Mouse (Mus musculus) kidney, postnatal 0 days (tissue): ENCODE measurements around the gene Cdkal1. TPM values are rescaled to one million over a fixed set of nuclear protein-coding genes. Genes with fewer than 3 reads are reported as not detected.

Experiments used
- ATAC-seq: fragments of 200-750 bp; cut with Nextera tagmentation; replicated peaks from 2 replicates; pipeline ENCODE4 v1.8.0; 2017; ENCODE audit warnings: low read depth, moderate number of reproducible peaks, moderate TSS enrichment, moderate library complexity; ENCODE audit not compliant: low FRiP score
- DNase-seq: peaks from one replicate; pipeline ENCODE4 v3.0.0-alpha.2; 2016; ENCODE audit warnings: low spot score
- H3K27ac ChIP-seq: fragments of 300-500 bp; sonication (generic); 2 replicates; pipeline ENCODE4 v1.5.1; 2014; ENCODE audit warnings: mild to moderate bottlenecking
- H3K27me3 ChIP-seq: fragments of 300-500 bp; sonication (generic); 2 replicates; pipeline ENCODE4 v1.6.1; 2014; ENCODE audit warnings: low read length, mixed read lengths; ENCODE audit not compliant: insufficient read depth
- H3K36me3 ChIP-seq: fragments of 300-500 bp; sonication (generic); 2 replicates; pipeline ENCODE4 v1.6.1; 2014; ENCODE audit warnings: low read length, mixed read lengths; ENCODE audit not compliant: insufficient read depth
- H3K4me1 ChIP-seq: fragments of 300-500 bp; sonication (generic); replicated peaks from 2 replicates; pipeline ENCODE4 v1.6.1; 2014; ENCODE audit warnings: antibody characterized with exemption, low read length, mixed read lengths; ENCODE audit not compliant: insufficient read depth
- H3K4me2 ChIP-seq: fragments of 300-500 bp; sonication (generic); 2 replicates; pipeline ENCODE4 v1.6.1; 2014; ENCODE audit warnings: mild to moderate bottlenecking, low read length, moderate library complexity, mixed read lengths
- H3K4me3 ChIP-seq: fragments of 300-500 bp; sonication (generic); replicated peaks from 2 replicates; pipeline ENCODE4 v1.5.1; 2014; ENCODE audit warnings: low read depth, low read length
- H3K9ac ChIP-seq: fragments of 300-500 bp; sonication (generic); 2 replicates; pipeline ENCODE4 v1.6.1; 2014; ENCODE audit warnings: low read depth, low read length
- H3K9me3 ChIP-seq: fragments of 300-500 bp; sonication (generic); replicated peaks from 2 replicates; pipeline ENCODE4 v1.6.1; 2016; ENCODE audit warnings: low read length, inconsistent platforms, mixed read lengths
- CTCF ChIP-seq: IDR thresholded peaks from 2 replicates; pipeline ENCODE4 v1.5.1; 2016; ENCODE audit warnings: antibody characterized with exemption, low read depth, mild to moderate bottlenecking, moderate library complexity
- WGBS: fragments of 180-500 bp; shearing (Covaris S2); extraction: QIAGEN DNeasy Blood & Tissue Kit; methylation state at CpG from one replicate; pipeline ENCODE4 v1.1.7; 2014; 5-methylcytosine and 5-hydroxymethylcytosine counted together
- polyA plus RNA-seq: library from polyadenylated mRNA; unstranded; fragments of >200 nt; fragmentation: Nextera tagmentation; extraction: Ambion mirVana; gene quantifications from 2 replicates; pipeline ENCODE4 v1.2.1, GENCODE M21; 2015

Gene Cdkal1
- polyA plus RNA-seq, 1 experiment from 2014 or later: 30.1 TPM

DNA sequence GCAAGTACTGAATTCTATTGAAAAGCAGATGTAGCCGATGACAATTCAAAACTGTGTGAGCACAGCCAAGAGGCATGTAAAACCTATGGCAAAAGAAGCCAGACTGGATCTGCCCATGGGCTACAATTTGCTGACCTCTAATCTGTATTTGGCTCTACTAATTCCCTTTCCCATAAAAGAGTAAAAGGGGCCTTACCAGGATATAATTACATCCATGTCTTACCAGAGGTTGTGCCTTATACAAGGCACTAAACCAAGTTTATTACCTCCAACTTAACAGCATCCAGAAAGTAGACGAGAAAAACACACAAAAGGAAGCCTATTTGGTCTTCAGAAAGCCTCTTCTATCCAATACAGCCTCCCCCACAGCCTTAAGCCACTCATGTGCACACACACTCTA lies 213.2 kb downstream of the Cdkal1 start:
- TF ChIP-seq CTCF: no peak
- Histone ChIP-seq H3K9ac (no peak overlapping the region), H3K36me3 (no peaks in the 10 kb centered on the region), H3K27ac (no peak overlapping the region), H3K4me2 (no peak overlapping the region), H3K9me3 (no peaks in the 10 kb centered on the region), H3K27me3 (no peaks in the 10 kb centered on the region), H3K4me3 (no peak overlapping the region), H3K4me1 (no peaks in the 10 kb centered on the region)
- no peak for DNase-seq
- WGBS: 67% methylated on average over 2 of the region's 2 CpGs
- no peak for ATAC-seq

DNA sequence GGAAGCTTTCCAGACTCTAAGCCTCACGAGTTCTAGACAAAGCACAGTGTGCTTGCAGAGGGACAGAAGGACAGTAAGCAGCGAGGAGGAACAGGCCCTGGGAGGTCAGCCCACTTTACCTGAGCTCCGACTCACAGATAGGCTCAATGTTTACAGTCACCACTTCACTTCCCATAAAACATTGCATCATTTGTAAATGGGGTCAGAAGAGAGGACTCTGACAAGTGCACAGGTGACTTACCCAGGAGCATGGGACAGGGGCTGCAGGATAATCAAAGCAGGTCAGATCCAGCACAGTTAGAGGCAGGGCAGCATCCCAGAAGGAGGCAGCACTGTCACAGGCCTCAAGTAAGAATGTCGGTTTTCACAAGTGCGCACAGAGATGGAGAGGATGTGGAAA lies 214.3 kb downstream of the Cdkal1 start:
- Histone ChIP-seq H3K27ac (no peak overlapping the region), H3K27me3 (no peaks in the 10 kb centered on the region), H3K9me3 (no peaks in the 10 kb centered on the region), H3K4me1 (no peaks in the 10 kb centered on the region), H3K9ac (no peak overlapping the region), H3K4me2 (no peak overlapping the region), H3K36me3 (no peaks in the 10 kb centered on the region), H3K4me3 (no peak overlapping the region)
- TF ChIP-seq CTCF: no peak
- 82% methylated on average over 5 of the region's 5 CpGs for WGBS
- DNase-seq (no peak), ATAC-seq (no peak)

DNA sequence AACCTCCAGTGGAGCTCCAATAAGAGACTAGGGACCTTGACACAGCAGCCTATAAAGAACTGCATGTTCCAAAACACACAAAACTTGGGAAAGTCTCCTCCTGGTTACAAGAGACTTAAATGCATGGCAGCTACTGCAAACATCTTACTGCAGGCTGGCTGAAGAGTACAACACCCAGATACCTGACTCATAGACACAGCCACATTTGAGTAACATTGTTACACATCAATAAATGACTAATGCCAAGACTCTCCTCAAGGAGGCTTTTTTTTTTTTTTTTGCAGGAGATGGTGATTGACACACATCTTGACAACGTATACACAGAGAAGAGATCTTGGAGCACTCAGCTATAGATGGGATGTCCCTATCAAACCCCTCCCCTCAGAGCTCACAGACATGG lies 215.3 kb downstream of the Cdkal1 start:
- Histone ChIP-seq H3K27ac (no peak overlapping the region), H3K9me3 (no peaks in the 10 kb centered on the region), H3K27me3 (no peaks in the 10 kb centered on the region), H3K9ac (no peak overlapping the region), H3K4me2 (no peak overlapping the region), H3K4me3 (no peak overlapping the region), H3K4me1 (no peaks in the 10 kb centered on the region), H3K36me3 (no peaks in the 10 kb centered on the region)
- WGBS: 80% methylated on average over 1 of the region's 1 CpGs
- DNase-seq (no peak), ATAC-seq (no peak)
- TF ChIP-seq CTCF: no peak

DNA sequence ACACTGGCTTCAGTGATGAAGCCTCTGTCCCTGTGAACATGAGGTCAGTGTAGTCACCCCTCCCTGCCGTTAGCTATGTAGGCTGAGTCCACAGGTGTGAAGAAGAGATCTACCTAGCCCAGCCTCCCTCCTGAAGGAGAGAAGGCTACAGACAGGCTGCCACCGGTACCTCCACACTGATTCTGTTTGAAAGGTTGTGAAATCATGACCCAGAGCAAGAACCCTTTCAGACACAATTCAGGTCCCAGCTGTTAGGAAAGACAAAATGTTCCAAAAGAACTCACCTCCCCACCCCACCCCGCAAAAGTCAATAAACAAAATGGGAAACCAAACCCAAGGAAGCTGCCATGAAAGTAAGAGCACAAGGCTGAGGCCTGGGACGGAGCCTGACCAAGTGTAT lies 217.2 kb downstream of the Cdkal1 start:
- no peak for TF ChIP-seq CTCF
- no peak overlapping the region for H3K4me2 ChIP-seq
- no peaks in the 10 kb centered on the region for H3K27me3 ChIP-seq

DNA sequence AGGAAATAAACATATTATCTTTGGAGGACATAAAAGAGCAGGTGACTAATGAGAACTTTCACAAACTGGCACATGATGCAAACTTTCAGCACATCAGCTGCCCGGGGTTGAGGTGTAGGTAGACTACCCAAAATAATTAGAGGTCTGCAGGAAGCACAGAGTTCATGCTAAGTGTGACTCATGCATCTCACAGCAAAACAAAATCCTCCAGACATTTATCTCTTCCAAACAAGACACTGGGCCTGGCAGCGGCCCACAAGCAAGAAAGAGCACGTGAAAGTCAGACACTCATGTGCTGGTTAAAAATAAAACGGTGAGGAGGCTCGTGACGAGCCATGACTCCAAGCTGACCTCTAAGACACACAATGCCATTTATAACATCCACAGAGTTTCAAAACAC lies 217.7 kb downstream of the Cdkal1 start:
- H3K4me1 ChIP-seq: no peaks in the 10 kb centered on the region
- TF ChIP-seq CTCF: no peak
- H3K27me3 ChIP-seq: no peaks in the 10 kb centered on the region
- H3K27ac ChIP-seq: no peak overlapping the region
- no peak for DNase-seq
- H3K4me2 ChIP-seq: no peak overlapping the region
- WGBS: 38% methylated on average over 6 of the region's 6 CpGs
- H3K36me3 ChIP-seq: no peaks in the 10 kb centered on the region
- no peak overlapping the region for H3K9ac ChIP-seq
- no peaks in the 10 kb centered on the region for H3K9me3 ChIP-seq
- no peak overlapping the region for H3K4me3 ChIP-seq
- ATAC-seq: no peak

More for the DNA sequence above, 217.2 kb downstream of the Cdkal1 start:
- Histone ChIP-seq H3K4me3 (no peak overlapping the region), H3K27ac (no peak overlapping the region), H3K4me1 (no peaks in the 10 kb centered on the region), H3K9ac (no peak overlapping the region), H3K36me3 (no peaks in the 10 kb centered on the region), H3K9me3 (no peaks in the 10 kb centered on the region)
- WGBS: 57% methylated on average over 4 of the region's 4 CpGs
- ATAC-seq (no peak), DNase-seq (no peak)

DNA sequence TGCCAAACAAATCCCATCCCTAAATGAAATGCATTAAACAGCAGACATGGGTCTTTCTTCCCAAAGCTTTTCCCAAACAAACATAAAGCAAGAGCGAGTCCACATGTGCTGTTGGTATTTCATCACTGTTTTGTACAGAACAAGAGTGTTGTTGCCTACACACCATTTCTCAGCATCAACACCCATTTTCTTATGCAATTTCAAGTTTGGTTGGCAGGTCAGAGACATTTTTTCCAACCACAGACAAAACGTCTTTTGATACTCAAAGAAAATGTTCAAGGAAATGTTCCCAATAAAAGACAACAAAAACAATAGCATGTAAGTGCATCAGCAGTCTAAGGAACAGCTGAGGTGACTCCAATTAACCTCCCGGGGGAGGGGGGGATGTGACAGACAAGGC lies 219.9 kb downstream of the Cdkal1 start:
- no peaks in the 10 kb centered on the region for H3K27me3 ChIP-seq
- 73% methylated on average over 3 of the region's 3 CpGs for WGBS
- DNase-seq (no peak), ATAC-seq (no peak)
- no peak overlapping the region for H3K9ac ChIP-seq
- no peaks in the 10 kb centered on the region for H3K9me3 ChIP-seq
- no peak overlapping the region for H3K4me3 ChIP-seq
- TF ChIP-seq CTCF: no peak
- no peaks in the 10 kb centered on the region for H3K36me3 ChIP-seq
- no peaks in the 10 kb centered on the region for H3K4me1 ChIP-seq
- no peak overlapping the region for H3K27ac ChIP-seq
- H3K4me2 ChIP-seq: no peak overlapping the region

DNA sequence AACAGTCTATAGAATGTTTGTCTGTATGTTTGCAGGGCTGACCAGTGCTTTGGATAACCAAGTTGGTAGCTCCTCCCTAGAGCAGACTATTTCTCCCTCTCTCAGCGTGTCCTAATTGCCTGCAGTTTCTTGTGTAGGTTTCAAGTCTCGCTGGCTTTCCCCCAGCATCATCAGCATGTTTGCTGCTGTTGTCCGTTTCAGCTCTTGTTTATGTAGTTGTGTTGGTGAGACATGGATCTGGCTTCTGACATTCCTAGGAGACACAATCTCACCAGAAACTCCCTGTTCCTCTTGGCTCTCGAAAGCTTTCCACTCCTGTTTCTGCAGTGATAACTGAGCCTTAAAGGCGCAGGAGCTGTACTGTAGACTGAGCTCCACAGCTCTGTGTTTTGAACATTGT lies 224.1 kb downstream of the Cdkal1 start:
- Histone ChIP-seq H3K4me1 (0 out of 2 replicates have a peak, but pooled peaks cover 4% of the 10 kb centered on the region), H3K4me2 (no peak overlapping the region), H3K9ac (no peak overlapping the region), H3K36me3 (no peaks in the 10 kb centered on the region), H3K27me3 (no peaks in the 10 kb centered on the region), H3K9me3 (no peaks in the 10 kb centered on the region), H3K27ac (no peak overlapping the region), H3K4me3 (no peak overlapping the region)
- ATAC-seq (no peak), DNase-seq (no peak)
- TF ChIP-seq CTCF: no peak
- 52% methylated on average over 5 of the region's 5 CpGs for WGBS
